Mouse (Mus musculus) neural tube, embryonic 11.5 days (tissue): ENCODE data around the gene Phb. TPM values are rescaled to one million over a fixed set of nuclear protein-coding genes. Genes with fewer than 3 reads are reported as not detected.
"Not testable (repeated sequence)": the region's sequence is repeated elsewhere in the genome, so short reads cannot be mapped to it uniquely, and the experiment has no call there.

ENCODE experiments used
- ATAC-seq: fragments of 200-750 bp; cut with Nextera tagmentation; 2 replicates; pipeline ENCODE4 v1.8.0; 2017; ENCODE audit warnings: moderate number of reproducible peaks, mild to moderate bottlenecking, moderate TSS enrichment, moderate library complexity; ENCODE audit not compliant: insufficient read depth, low FRiP score, low TSS enrichment
- DNase-seq: peaks from one replicate; pipeline ENCODE4 v3.0.0-alpha.2; 2015; ENCODE audit warnings: low spot score
- H3K27ac ChIP-seq: fragments of 300-500 bp; sonication (generic); 2 replicates; pipeline ENCODE4 v1.5.1; 2014; ENCODE audit warnings: low read depth, mild to moderate bottlenecking, low read length
- H3K27me3 ChIP-seq: fragments of 300-500 bp; sonication (generic); 2 replicates; pipeline ENCODE4 v1.6.1; 2014; ENCODE audit warnings: mild to moderate bottlenecking, low read length, mixed read lengths; ENCODE audit not compliant: control insufficient read depth, insufficient read depth
- H3K36me3 ChIP-seq: fragments of 300-500 bp; sonication (generic); 2 replicates; pipeline ENCODE4 v1.6.1; 2014; ENCODE audit warnings: mild to moderate bottlenecking, low read length, moderate library complexity, mixed read lengths; ENCODE audit not compliant: control insufficient read depth, insufficient read depth
- H3K4me1 ChIP-seq: fragments of 300-500 bp; sonication (generic); 2 replicates; pipeline ENCODE4 v1.6.1; 2014; ENCODE audit warnings: low read length, mixed read lengths; ENCODE audit not compliant: control insufficient read depth, insufficient read depth
- H3K4me2 ChIP-seq: fragments of 300-500 bp; sonication (generic); 2 replicates; pipeline ENCODE4 v1.6.1; 2014; ENCODE audit warnings: low read depth, mild to moderate bottlenecking, moderate library complexity
- H3K4me3 ChIP-seq: fragments of 300-500 bp; sonication (generic); 2 replicates; pipeline ENCODE4 v1.5.1; 2014; ENCODE audit warnings: low read depth, low read length
- H3K9ac ChIP-seq: fragments of 300-500 bp; sonication (generic); 2 replicates; pipeline ENCODE4 v1.6.1; 2014; ENCODE audit warnings: mild to moderate bottlenecking, low read length
- H3K9me3 ChIP-seq: fragments of 300-500 bp; sonication (generic); 2 replicates; pipeline ENCODE4 v1.6.1; 2016; ENCODE audit warnings: low read length; ENCODE audit not compliant: control insufficient read depth
- WGBS: fragments of 180-500 bp; shearing (Covaris S2); extraction: QIAGEN DNeasy Blood & Tissue Kit; methylation state at CpG from one replicate; pipeline ENCODE4 v1.1.7; 2014; 5-methylcytosine and 5-hydroxymethylcytosine counted together
- polyA plus RNA-seq: library from polyadenylated mRNA; unstranded; fragments of >200 nt; fragmentation: Nextera tagmentation; extraction: Ambion mirVana; gene quantifications from 2 replicates; pipeline ENCODE4 v1.2.1, GENCODE M21; 2014

The Phb gene
- polyA plus RNA-seq, 1 experiment from 2014 or later, result 230 TPM

- H3K27me3 ChIP-seq, H3K4me2 ChIP-seq, H3K36me3 ChIP-seq, H3K9ac ChIP-seq, ATAC-seq, H3K9me3 ChIP-seq, H3K4me3 ChIP-seq, DNase-seq, H3K27ac ChIP-seq, H3K4me1 ChIP-seq: not testable (repeated sequence)
- 84% methylated on average over 7 of the region's 7 CpGs for WGBS
Measured at GRCm38 (mm10) chr11:95668086-95668485, 1.3 kb downstream of the Phb start.

GRCm38 (mm10) chr11:95675498-95675897 is 8.7 kb downstream of the Phb start:
- WGBS, result 84% methylated on average over 14 of the region's 14 CpGs
- Histone ChIP-seq H3K4me2 (no peak overlapping the region), H3K36me3 (peaks cover 6% of the 10 kb centered on the region), H3K9ac (no peak overlapping the region), H3K4me1 (peaks cover 4% of the 10 kb centered on the region; the same call in 1 of the 2 replicates), H3K4me3 (no peak overlapping the region), H3K27me3 (no peaks in the 10 kb centered on the region), H3K27ac (0 out of 2 replicates have a peak overlapping the region, but pooled peaks have one; percentile 40), H3K9me3 (no peaks in the 10 kb centered on the region)
- no peak for DNase-seq
- ATAC-seq, result no peak

GRCm38 (mm10) chr11:95676307-95676706 is 9.6 kb downstream of the Phb start:
- ATAC-seq (no peak), DNase-seq (peak; percentile 89)
- 19% methylated on average over 6 of the region's 6 CpGs for WGBS
- Histone ChIP-seq H3K36me3 (peaks cover 9% of the 10 kb centered on the region), H3K27ac (no peak overlapping the region), H3K9me3 (no peaks in the 10 kb centered on the region), H3K4me2 (no peak overlapping the region), H3K4me3 (no peak overlapping the region), H3K4me1 (peaks cover 4% of the 10 kb centered on the region; the same call in 1 of the 2 replicates), H3K27me3 (no peaks in the 10 kb centered on the region), H3K9ac (no peak overlapping the region)

- H3K27ac ChIP-seq, result no peak overlapping the region
- no peaks in the 10 kb centered on the region for H3K9me3 ChIP-seq
- no peaks in the 10 kb centered on the region for H3K27me3 ChIP-seq
- H3K36me3 ChIP-seq, result peaks cover 9% of the 10 kb centered on the region
- DNase-seq (no peak), ATAC-seq (no peak)
- 72% methylated on average over 14 of the region's 14 CpGs for WGBS
- H3K4me3 ChIP-seq, result no peak overlapping the region
- H3K4me1 ChIP-seq, result peaks cover 9% of the 10 kb centered on the region
- H3K9ac ChIP-seq, result no peak overlapping the region
- no peak overlapping the region for H3K4me2 ChIP-seq
Measured at GRCm38 (mm10) chr11:95677925-95678701, 11.4 kb downstream of the Phb start.

- no peaks in the 10 kb centered on the region for H3K9me3 ChIP-seq
- H3K27me3 ChIP-seq, result no peaks in the 10 kb centered on the region
- no peak overlapping the region for H3K4me3 ChIP-seq
- peaks cover 9% of the 10 kb centered on the region for H3K36me3 ChIP-seq
- peaks cover 6% of the 10 kb centered on the region; the same call in 1 of the 2 replicates for H3K4me1 ChIP-seq
- H3K27ac ChIP-seq, result peak overlapping the region; percentile 62; the same call in 1 of the 2 replicates
- no peak overlapping the region for H3K9ac ChIP-seq
- no peak for ATAC-seq
- peak; percentile 18 for DNase-seq
- H3K4me2 ChIP-seq, result no peak overlapping the region
- 57% methylated on average over 9 of the region's 9 CpGs for WGBS
Measured at GRCm38 (mm10) chr11:95681995-95682601, 15.3 kb downstream of the Phb start.

GRCm38 (mm10) chr11:95682946-95683345 is 16.2 kb downstream of the Phb start:
- Histone ChIP-seq H3K4me2 (no peak overlapping the region), H3K27me3 (no peaks in the 10 kb centered on the region), H3K4me3 (no peak overlapping the region), H3K9ac (no peak overlapping the region), H3K27ac (no peak overlapping the region), H3K4me1 (peaks cover 6% of the 10 kb centered on the region; the same call in 1 of the 2 replicates), H3K9me3 (no peaks in the 10 kb centered on the region), H3K36me3 (peaks cover 9% of the 10 kb centered on the region)
- no peak for ATAC-seq
- DNase-seq, result no peak
- WGBS, result 94% methylated on average over 3 of the region's 3 CpGs

- DNase-seq (peak; percentile 81), ATAC-seq (no peak)
- H3K9me3 ChIP-seq, result no peaks in the 10 kb centered on the region
- peaks cover 6% of the 10 kb centered on the region; the same call in 1 of the 2 replicates for H3K4me1 ChIP-seq
- no peak overlapping the region for H3K4me3 ChIP-seq
- H3K4me2 ChIP-seq, result no peak overlapping the region
- no peak overlapping the region for H3K9ac ChIP-seq
- H3K27me3 ChIP-seq, result no peaks in the 10 kb centered on the region
- H3K27ac ChIP-seq, result no peak overlapping the region
- H3K36me3 ChIP-seq, result no peaks in the 10 kb centered on the region; the same call in 1 of the 2 replicates
- WGBS, result 5% methylated on average over 4 of the region's 4 CpGs
Measured at GRCm38 (mm10) chr11:95686031-95686430, 19.3 kb downstream of the Phb start.

- no peaks in the 10 kb centered on the region for H3K36me3 ChIP-seq
- no peaks in the 10 kb centered on the region for H3K27me3 ChIP-seq
- H3K27ac ChIP-seq, result no peak overlapping the region
- no peak overlapping the region for H3K9ac ChIP-seq
- H3K9me3 ChIP-seq, result no peaks in the 10 kb centered on the region
- H3K4me3 ChIP-seq, result no peak overlapping the region
- DNase-seq, result no peak
- no peaks in the 10 kb centered on the region for H3K4me1 ChIP-seq
- H3K4me2 ChIP-seq, result no peak overlapping the region
- WGBS, result 46% methylated on average over 11 of the region's 11 CpGs
- no peak for ATAC-seq
Measured at GRCm38 (mm10) chr11:95687084-95687656, 20.4 kb downstream of the Phb start.
